Mouse (Mus musculus): ENCODE data around the gene Clec2g.
"Not testable (repeated sequence)": the region's sequence is repeated elsewhere in the genome, so short reads cannot be mapped to it uniquely, and the experiment has no call there.

DNA sequence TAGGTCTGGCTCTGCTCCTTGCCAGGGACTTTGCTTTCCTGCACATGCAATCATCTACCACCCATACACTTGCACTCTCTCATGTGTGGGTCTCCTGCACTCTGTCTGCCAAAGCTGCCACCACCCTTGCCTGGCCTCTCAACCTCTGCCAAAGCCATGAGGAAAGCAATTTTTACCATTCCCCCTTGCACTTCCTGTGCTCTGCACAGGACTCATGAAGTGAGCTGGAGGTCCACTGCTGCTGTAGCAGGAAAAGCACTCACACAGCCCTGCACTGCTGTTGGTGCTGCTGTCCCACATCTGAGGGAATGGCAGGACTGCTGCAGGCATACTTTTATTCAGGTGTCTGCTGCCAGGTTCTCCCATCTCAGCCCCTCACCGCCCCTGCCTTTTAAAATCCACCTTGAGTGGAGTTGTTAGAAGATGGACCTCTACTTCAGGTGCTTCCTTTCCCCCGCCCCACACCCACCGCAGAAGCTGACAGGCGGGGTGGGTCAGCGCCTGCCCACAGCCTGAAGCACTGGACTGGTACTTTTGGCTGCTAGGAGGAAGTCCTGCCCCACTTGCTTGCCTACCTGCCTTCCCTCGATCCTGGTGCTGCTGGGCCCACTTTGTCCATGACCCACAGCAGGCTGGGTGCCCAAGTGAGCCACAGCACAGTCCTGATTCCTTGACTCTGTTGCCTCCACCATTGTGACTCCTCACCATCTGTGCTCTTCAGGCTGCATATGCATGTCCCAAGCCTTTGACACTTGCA, 33.2 kb upstream of the Clec2g start:
- TF ChIP-seq SIN3A (IDR thresholded peaks at IDR 0.05; ENCODE audit: low read length); ETS1 (IDR thresholded peaks at IDR 0.05; ENCODE audit: low read depth, low read length); ZC3H11A (IDR thresholded peaks at IDR 0.05; ENCODE audit: low read depth, low read length); POLR2AphosphoS2 (IDR thresholded peaks at IDR 0.05; ENCODE audit: low read length); POLR2A (IDR thresholded peaks at IDR 0.05; ENCODE audit: control insufficient read depth in 1 of 2, insufficient read depth in 1 of 2, low read depth in 1 of 2, low read length in 2 of 2, poor library complexity in 1 of 2); EP300 (IDR thresholded peaks at IDR 0.05; ENCODE audit: low read depth in 1 of 2, low read length in 2 of 2): not testable (repeated sequence)

Measured in MEL (cell line).